Mouse (Mus musculus): ENCODE results near the gene Tmtc1. TPM values are rescaled to one million over a fixed set of nuclear protein-coding genes. Genes with fewer than 3 reads are reported as not detected.
A peak's percentile ranks its signal among the peaks of the same experiment; 100 is the strongest.

Tmtc1 gene
- total and polyA plus RNA-seq, 2 experiments from 2014 or later: 2.4 to 45.4 TPM

- Histone ChIP-seq H3K4me1 (ENCODE audit: insufficient read depth, low read length) (peaks cover 14% of the 10 kb centered on the region), H3K27me3 (ENCODE audit: insufficient read depth, low read length) (no peaks in the 10 kb centered on the region), H3K4me2 (ENCODE audit: low read depth, low read length) (no peak overlapping the region), H3K27ac (no peak overlapping the region), H3K9me3 (ENCODE audit: low read length) (no peaks in the 10 kb centered on the region), H3K4me3 (ENCODE audit: low read length) (no peak overlapping the region), H3K9ac (replicated peaks; ENCODE audit: low read length) (no peak overlapping the region), H3K36me3 (ENCODE audit: insufficient read depth, low read length) (no peaks in the 10 kb centered on the region)
- DNase-seq (ENCODE audit: low spot score) (no peak), ATAC-seq (no peak)
- 70% methylated on average over 3 of the region's 3 CpGs for WGBS
- no peak for TF ChIP-seq CTCF (IDR thresholded peaks at IDR 0.05; ENCODE audit: low read depth)
These were observed 49.9 kb downstream of the Tmtc1 start for GRCm38 (mm10) chr6:148394294-148394693.

GRCm38 (mm10) chr6:148392147-148392546 is 52.0 kb downstream of the Tmtc1 start:
- Histone ChIP-seq H3K4me3 (ENCODE audit: low read length) (no peak overlapping the region), H3K27ac (peak overlapping the region; percentile 51; the same call in 1 of the 2 replicates), H3K36me3 (ENCODE audit: insufficient read depth, low read length) (no peaks in the 10 kb centered on the region), H3K9me3 (ENCODE audit: low read length) (no peaks in the 10 kb centered on the region), H3K4me2 (ENCODE audit: low read depth, low read length) (0 out of 2 replicates have a peak overlapping the region, but pooled peaks have one; percentile 18), H3K4me1 (ENCODE audit: insufficient read depth, low read length) (peaks cover 14% of the 10 kb centered on the region), H3K27me3 (ENCODE audit: insufficient read depth, low read length) (no peaks in the 10 kb centered on the region), H3K9ac (replicated peaks; ENCODE audit: low read length) (no peak overlapping the region)
- DNase-seq (ENCODE audit: low spot score) (peak; percentile 47), ATAC-seq (peak; percentile 50; the same call in 1 of the 2 replicates)
- WGBS: 10% methylated on average over 10 of the region's 10 CpGs
- peak; percentile 51 for TF ChIP-seq CTCF (IDR thresholded peaks at IDR 0.05; ENCODE audit: low read depth)

GRCm38 (mm10) chr6:148391286-148391685 is 52.9 kb downstream of the Tmtc1 start:
- H3K9ac ChIP-seq (replicated peaks; ENCODE audit: low read length): no peak overlapping the region
- H3K9me3 ChIP-seq (ENCODE audit: low read length): no peaks in the 10 kb centered on the region
- H3K4me3 ChIP-seq (ENCODE audit: low read length): no peak overlapping the region
- WGBS: 59% methylated on average over 7 of the region's 7 CpGs
- H3K4me1 ChIP-seq (ENCODE audit: insufficient read depth, low read length): peaks cover 14% of the 10 kb centered on the region
- DNase-seq (ENCODE audit: low spot score) (peak; percentile 18), ATAC-seq (no peak)
- H3K27me3 ChIP-seq (ENCODE audit: insufficient read depth, low read length): no peaks in the 10 kb centered on the region
- H3K27ac ChIP-seq: peak overlapping the region; percentile 45; the same call in 1 of the 2 replicates
- peak; percentile 26; the same call in 1 of the 2 replicates for TF ChIP-seq CTCF (IDR thresholded peaks at IDR 0.05; ENCODE audit: low read depth)
- no peak overlapping the region for H3K4me2 ChIP-seq (ENCODE audit: low read depth, low read length)
- H3K36me3 ChIP-seq (ENCODE audit: insufficient read depth, low read length): no peaks in the 10 kb centered on the region

- H3K27me3 ChIP-seq (ENCODE audit: insufficient read depth, low read length): no peaks in the 10 kb centered on the region
- H3K4me3 ChIP-seq (ENCODE audit: low read length): no peak overlapping the region
- H3K36me3 ChIP-seq (ENCODE audit: insufficient read depth, low read length): no peaks in the 10 kb centered on the region
- TF ChIP-seq CTCF (IDR thresholded peaks at IDR 0.05; ENCODE audit: low read depth): no peak
- H3K4me2 ChIP-seq (ENCODE audit: low read depth, low read length): no peak overlapping the region
- 33% methylated on average over 4 of the region's 4 CpGs for WGBS
- ATAC-seq: no peak
- peaks cover 14% of the 10 kb centered on the region for H3K4me1 ChIP-seq (ENCODE audit: insufficient read depth, low read length)
- DNase-seq (ENCODE audit: low spot score): peak; percentile 16
- peak overlapping the region; percentile 45; the same call in 1 of the 2 replicates for H3K27ac ChIP-seq
- H3K9me3 ChIP-seq (ENCODE audit: low read length): no peaks in the 10 kb centered on the region
- H3K9ac ChIP-seq (replicated peaks; ENCODE audit: low read length): no peak overlapping the region
These were observed 53.4 kb downstream of the Tmtc1 start for GRCm38 (mm10) chr6:148390630-148391276.

- 48% methylated on average over 1 of the region's 1 CpGs for WGBS
- H3K4me1 ChIP-seq (ENCODE audit: insufficient read depth, low read length): peaks cover 14% of the 10 kb centered on the region
- TF ChIP-seq CTCF (IDR thresholded peaks at IDR 0.05; ENCODE audit: low read depth): no peak
- H3K27me3 ChIP-seq (ENCODE audit: insufficient read depth, low read length): no peaks in the 10 kb centered on the region
- no peak overlapping the region for H3K9ac ChIP-seq (replicated peaks; ENCODE audit: low read length)
- no peaks in the 10 kb centered on the region for H3K36me3 ChIP-seq (ENCODE audit: insufficient read depth, low read length)
- no peak overlapping the region for H3K27ac ChIP-seq
- H3K4me3 ChIP-seq (ENCODE audit: low read length): no peak overlapping the region
- ATAC-seq (no peak), DNase-seq (ENCODE audit: low spot score) (no peak)
- no peak overlapping the region for H3K4me2 ChIP-seq (ENCODE audit: low read depth, low read length)
- H3K9me3 ChIP-seq (ENCODE audit: low read length): no peaks in the 10 kb centered on the region
These were observed 56.2 kb downstream of the Tmtc1 start for GRCm38 (mm10) chr6:148387990-148388389.

- DNase-seq (ENCODE audit: low spot score): peak; percentile 19
- no peak overlapping the region for H3K27ac ChIP-seq
- ATAC-seq: peak; percentile 27; the same call in 1 of the 2 replicates
- 61% methylated on average over 6 of the region's 6 CpGs for WGBS
- H3K27me3 ChIP-seq (ENCODE audit: insufficient read depth, low read length): no peaks in the 10 kb centered on the region
- no peaks in the 10 kb centered on the region for H3K36me3 ChIP-seq (ENCODE audit: insufficient read depth, low read length)
- H3K9ac ChIP-seq (replicated peaks; ENCODE audit: low read length): no peak overlapping the region
- no peak overlapping the region for H3K4me3 ChIP-seq (ENCODE audit: low read length)
- no peak overlapping the region for H3K4me2 ChIP-seq (ENCODE audit: low read depth, low read length)
- no peak for TF ChIP-seq CTCF (IDR thresholded peaks at IDR 0.05; ENCODE audit: low read depth)
- H3K4me1 ChIP-seq (ENCODE audit: insufficient read depth, low read length): no peaks in the 10 kb centered on the region
- H3K9me3 ChIP-seq (ENCODE audit: low read length): no peaks in the 10 kb centered on the region
These were observed 59.9 kb downstream of the Tmtc1 start for GRCm38 (mm10) chr6:148384111-148384895.
